Mouse (Mus musculus) forebrain, embryonic 16.5 days (tissue): Measurements from ENCODE around the gene Cyb5d1. TPM values are rescaled to one million over a fixed set of nuclear protein-coding genes. Genes with fewer than 3 reads are reported as not detected.

ENCODE experiments used
- ATAC-seq: fragments of 200-750 bp; cut with Nextera tagmentation; 2 replicates; pipeline ENCODE4 v1.8.0; 2017; ENCODE audit warnings: mild to moderate bottlenecking, moderate library complexity
- H3K27ac ChIP-seq: fragments of 300-500 bp; sonication (generic); 2 replicates; pipeline ENCODE4 v1.5.1; 2014; ENCODE audit warnings: low read length, control low read depth
- H3K27me3 ChIP-seq: fragments of 300-500 bp; sonication (generic); replicated peaks from 2 replicates; pipeline ENCODE4 v1.6.1; 2014; ENCODE audit warnings: low read length; ENCODE audit not compliant: control insufficient read depth, insufficient read depth
- H3K36me3 ChIP-seq: fragments of 300-500 bp; sonication (generic); 2 replicates; pipeline ENCODE4 v1.6.1; 2014; ENCODE audit not compliant: control insufficient read depth, insufficient read depth
- H3K4me1 ChIP-seq: fragments of 300-500 bp; sonication (generic); replicated peaks from 2 replicates; pipeline ENCODE4 v1.6.1; 2014; ENCODE audit warnings: low read length; ENCODE audit not compliant: control insufficient read depth, insufficient read depth
- H3K4me2 ChIP-seq: fragments of 300-500 bp; sonication (generic); 2 replicates; pipeline ENCODE4 v1.6.1; 2014; ENCODE audit warnings: mild to moderate bottlenecking, low read length, control low read depth
- H3K4me3 ChIP-seq: fragments of 300-500 bp; sonication (generic); replicated peaks from 2 replicates; pipeline ENCODE4 v1.5.1; 2014; ENCODE audit warnings: mild to moderate bottlenecking, low read length, control low read depth
- H3K9ac ChIP-seq: fragments of 300-500 bp; sonication (generic); replicated peaks from 2 replicates; pipeline ENCODE4 v1.6.1; 2014; ENCODE audit warnings: low read depth, low read length, control low read depth
- H3K9me3 ChIP-seq: fragments of 300-500 bp; sonication (generic); 2 replicates; pipeline ENCODE4 v1.6.1; 2016; ENCODE audit warnings: low read length; ENCODE audit not compliant: control insufficient read depth
- WGBS: fragments of 180-500 bp; shearing (Covaris S2); extraction: QIAGEN DNeasy Blood & Tissue Kit; methylation state at CpG from one replicate; pipeline ENCODE4 v1.1.7; 2014; 5-methylcytosine and 5-hydroxymethylcytosine counted together
- polyA plus RNA-seq: library from polyadenylated mRNA; unstranded; fragments of >200 nt; fragmentation: Nextera tagmentation; extraction: Ambion mirVana; gene quantifications from 2 replicates; pipeline ENCODE4 v1.2.1, GENCODE M21; 2015

Gene Cyb5d1
- polyA plus RNA-seq, 1 experiment from 2014 or later: 44.2 TPM

- H3K27ac ChIP-seq: peak overlapping the region; percentile 99
- no peaks in the 10 kb centered on the region for H3K36me3 ChIP-seq
- ATAC-seq: peak; percentile 7; the same call in 1 of the 2 replicates
- WGBS: under 1% methylated on average over 39 of the region's 39 CpGs
- peak overlapping the region; percentile 75 for H3K4me3 ChIP-seq
- peaks cover 10% of the 10 kb centered on the region for H3K27me3 ChIP-seq
- no peaks in the 10 kb centered on the region for H3K9me3 ChIP-seq
- H3K4me2 ChIP-seq: peak overlapping the region; percentile 90
- peak overlapping the region; percentile 64 for H3K9ac ChIP-seq
- H3K4me1 ChIP-seq: peaks cover 57% of the 10 kb centered on the region
These were observed 22.3 kb upstream of the Cyb5d1 start for GRCm38 (mm10) chr11:69417449-69418384.

- H3K36me3 ChIP-seq: no peaks in the 10 kb centered on the region
- no peak for ATAC-seq
- H3K27ac ChIP-seq: peak overlapping the region; percentile 99
- peak overlapping the region; percentile 90 for H3K4me2 ChIP-seq
- no peaks in the 10 kb centered on the region for H3K9me3 ChIP-seq
- peak overlapping the region; percentile 75 for H3K4me3 ChIP-seq
- H3K9ac ChIP-seq: peak overlapping the region; percentile 64
- H3K27me3 ChIP-seq: peaks cover 6% of the 10 kb centered on the region; the same call in 1 of the 2 replicates
- WGBS: 2% methylated on average over 8 of the region's 8 CpGs
- peaks cover 65% of the 10 kb centered on the region for H3K4me1 ChIP-seq
These were observed 21.6 kb upstream of the Cyb5d1 start for GRCm38 (mm10) chr11:69416921-69417448.

GRCm38 (mm10) chr11:69416509-69416908, 21.1 kb upstream of the Cyb5d1 start:
- no peaks in the 10 kb centered on the region for H3K9me3 ChIP-seq
- H3K27me3 ChIP-seq: peaks cover 1% of the 10 kb centered on the region; the same call in 1 of the 2 replicates
- ATAC-seq: no peak
- H3K27ac ChIP-seq: peak overlapping the region; percentile 99
- H3K4me2 ChIP-seq: peak overlapping the region; percentile 90
- H3K9ac ChIP-seq: peak overlapping the region; percentile 64
- H3K4me1 ChIP-seq: peaks cover 69% of the 10 kb centered on the region
- 0% methylated on average over 4 of the region's 4 CpGs for WGBS
- peak overlapping the region; percentile 75 for H3K4me3 ChIP-seq
- H3K36me3 ChIP-seq: no peaks in the 10 kb centered on the region

DNA sequence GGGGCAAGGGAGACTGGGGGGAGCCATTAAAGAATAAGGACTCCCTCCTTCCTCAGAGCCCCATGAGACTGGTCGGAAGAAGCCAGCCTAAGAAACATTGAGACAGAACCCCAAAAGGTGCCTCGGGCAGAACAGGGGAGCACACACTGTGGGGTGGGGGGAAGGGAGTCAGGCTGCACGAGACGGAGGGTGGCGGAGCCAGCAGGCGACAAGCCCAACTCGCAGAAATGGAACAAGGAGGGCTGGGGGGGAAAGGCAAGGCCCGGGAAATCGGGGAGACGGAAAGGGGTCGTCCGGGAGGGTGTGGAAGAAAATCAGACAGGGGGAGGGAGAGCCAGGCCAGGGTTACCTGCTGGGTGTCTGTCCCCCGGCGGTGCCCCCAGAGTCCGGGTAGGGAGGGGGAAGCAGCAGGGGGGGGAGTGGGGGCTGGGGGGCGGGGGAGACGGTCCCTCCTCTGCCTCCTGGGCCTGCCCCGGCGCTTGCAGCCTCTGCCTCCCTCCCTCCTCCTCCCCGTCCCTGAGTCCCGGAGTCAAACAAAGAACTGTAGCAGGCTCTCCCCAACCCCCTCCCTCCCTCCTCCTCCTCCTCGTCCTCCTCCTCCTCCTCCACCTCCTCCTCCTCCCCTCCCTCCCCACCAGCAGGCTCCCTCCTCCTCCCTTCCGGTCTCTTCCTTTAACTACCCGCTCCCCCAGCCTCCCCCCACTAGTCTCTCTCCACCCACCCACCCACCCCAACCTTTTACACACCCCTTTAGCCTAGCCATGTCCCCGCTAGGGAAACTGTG, 20.4 kb upstream of the Cyb5d1 start:
- Histone ChIP-seq H3K9ac (peak overlapping the region; percentile 97), H3K27me3 (no peaks in the 10 kb centered on the region; the same call in 1 of the 2 replicates), H3K4me2 (peak overlapping the region; percentile 96), H3K4me3 (peak overlapping the region; percentile 75), H3K4me1 (peaks cover 69% of the 10 kb centered on the region), H3K36me3 (no peaks in the 10 kb centered on the region), H3K9me3 (no peaks in the 10 kb centered on the region), H3K27ac (peak overlapping the region; percentile 99)
- under 1% methylated on average over 14 of the region's 25 CpGs for WGBS
- ATAC-seq: no peak

DNA sequence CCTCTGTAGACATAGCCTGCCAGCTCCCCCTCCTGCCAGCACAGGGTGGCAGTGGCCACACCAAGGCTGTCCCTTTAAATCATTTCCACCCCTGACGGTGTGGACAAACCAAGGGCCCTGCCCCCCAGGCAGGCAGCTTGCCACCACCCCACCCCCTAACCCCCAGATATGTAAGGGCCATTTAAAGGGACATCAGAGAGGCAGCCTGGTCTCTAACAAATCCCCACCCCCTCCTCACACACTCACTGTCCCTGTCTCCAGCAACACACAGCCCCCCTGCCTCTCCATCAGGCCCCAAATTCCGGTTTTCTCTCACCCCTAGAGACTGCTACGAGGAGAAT, 19.9 kb upstream of the Cyb5d1 start:
- Histone ChIP-seq H3K9ac (peak overlapping the region; percentile 97), H3K4me2 (peak overlapping the region; percentile 96), H3K4me3 (peak overlapping the region; percentile 75), H3K4me1 (peaks cover 66% of the 10 kb centered on the region), H3K27me3 (no peaks in the 10 kb centered on the region), H3K36me3 (no peaks in the 10 kb centered on the region), H3K9me3 (no peaks in the 10 kb centered on the region), H3K27ac (peak overlapping the region; percentile 99)
- peak; percentile 7; the same call in 1 of the 2 replicates for ATAC-seq
- WGBS: 2% methylated on average over 3 of the region's 3 CpGs

- H3K9me3 ChIP-seq: no peaks in the 10 kb centered on the region
- no peak for ATAC-seq
- H3K4me3 ChIP-seq: peak overlapping the region; percentile 75
- peak overlapping the region; percentile 99 for H3K27ac ChIP-seq
- H3K4me2 ChIP-seq: peak overlapping the region; percentile 96
- H3K36me3 ChIP-seq: no peaks in the 10 kb centered on the region
- no peaks in the 10 kb centered on the region for H3K27me3 ChIP-seq
- H3K9ac ChIP-seq: peak overlapping the region; percentile 97
- peaks cover 60% of the 10 kb centered on the region for H3K4me1 ChIP-seq
- WGBS: 14% methylated on average over 4 of the region's 4 CpGs
These were observed 19.2 kb upstream of the Cyb5d1 start for GRCm38 (mm10) chr11:69414421-69415326.

DNA sequence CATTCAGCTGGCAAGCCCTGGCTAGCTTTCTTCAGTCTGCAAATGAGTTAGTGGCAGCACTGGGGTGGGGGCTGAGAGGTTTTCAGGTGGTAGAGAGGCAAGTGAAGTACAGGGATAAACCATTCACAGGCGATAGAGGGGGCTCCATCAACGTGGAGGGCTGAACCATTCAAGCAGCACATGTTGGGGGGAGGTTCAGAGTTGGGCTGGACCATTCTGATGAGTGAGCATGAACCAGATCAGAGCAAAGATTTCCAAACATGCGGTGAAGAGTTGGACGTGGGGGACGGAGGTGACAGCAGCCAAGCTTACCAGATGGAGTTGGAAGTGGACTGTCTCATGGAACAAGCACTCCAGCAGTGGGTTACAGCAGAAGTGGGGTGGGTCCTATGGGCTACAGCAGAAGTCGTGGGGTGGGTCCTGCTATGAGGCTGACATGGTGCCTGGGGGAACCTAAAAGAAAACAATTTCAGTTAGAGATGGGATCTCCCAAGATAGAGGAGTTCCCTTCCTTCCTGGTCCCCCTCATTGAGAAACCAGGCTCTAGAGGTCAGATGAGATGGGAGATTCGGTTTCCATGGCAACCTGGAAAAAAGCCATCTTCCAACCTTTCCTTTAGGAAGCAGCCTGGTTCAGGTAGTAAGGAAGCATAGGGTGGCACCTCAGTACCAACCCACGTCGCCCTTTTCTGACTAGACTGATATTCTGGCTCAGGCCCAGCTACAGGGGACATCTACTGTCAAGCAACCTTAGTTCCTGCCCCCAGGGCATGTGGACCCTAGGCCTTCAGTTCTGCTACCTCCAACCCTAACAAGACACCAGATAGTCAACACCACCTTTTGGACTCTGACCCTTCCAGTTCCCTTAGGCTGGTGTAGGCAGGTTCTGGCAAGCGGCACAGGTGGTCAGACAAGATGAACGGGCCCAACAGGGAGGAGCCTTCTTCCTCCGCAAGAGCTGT, 18.1 kb upstream of the Cyb5d1 start, which contains the start of gene Kdm6b:
Kdm6b (minus strand) TSS at position 455 of the 961 bp plus-strand sequence.
- peaks cover 61% of the 10 kb centered on the region for H3K4me1 ChIP-seq
- WGBS: 26% methylated on average over 12 of the region's 12 CpGs

More for the DNA sequence above, 18.1 kb upstream of the Cyb5d1 start, which contains the start of gene Kdm6b:
- H3K36me3 ChIP-seq: no peaks in the 10 kb centered on the region
- no peaks in the 10 kb centered on the region for H3K27me3 ChIP-seq
- peak within 1 kb of the TSS; percentile 75 for H3K4me3 ChIP-seq
- H3K9ac ChIP-seq: peak within 1 kb of the TSS; percentile 97
- H3K27ac ChIP-seq: peak within 1 kb of the TSS; percentile 99
- H3K9me3 ChIP-seq: no peaks in the 10 kb centered on the region
- peak within 1 kb of the TSS; percentile 96 for H3K4me2 ChIP-seq
- ATAC-seq: no peak
